Mouse (Mus musculus): ENCODE data around the gene Pdpn.

The Pdpn gene

DNA sequence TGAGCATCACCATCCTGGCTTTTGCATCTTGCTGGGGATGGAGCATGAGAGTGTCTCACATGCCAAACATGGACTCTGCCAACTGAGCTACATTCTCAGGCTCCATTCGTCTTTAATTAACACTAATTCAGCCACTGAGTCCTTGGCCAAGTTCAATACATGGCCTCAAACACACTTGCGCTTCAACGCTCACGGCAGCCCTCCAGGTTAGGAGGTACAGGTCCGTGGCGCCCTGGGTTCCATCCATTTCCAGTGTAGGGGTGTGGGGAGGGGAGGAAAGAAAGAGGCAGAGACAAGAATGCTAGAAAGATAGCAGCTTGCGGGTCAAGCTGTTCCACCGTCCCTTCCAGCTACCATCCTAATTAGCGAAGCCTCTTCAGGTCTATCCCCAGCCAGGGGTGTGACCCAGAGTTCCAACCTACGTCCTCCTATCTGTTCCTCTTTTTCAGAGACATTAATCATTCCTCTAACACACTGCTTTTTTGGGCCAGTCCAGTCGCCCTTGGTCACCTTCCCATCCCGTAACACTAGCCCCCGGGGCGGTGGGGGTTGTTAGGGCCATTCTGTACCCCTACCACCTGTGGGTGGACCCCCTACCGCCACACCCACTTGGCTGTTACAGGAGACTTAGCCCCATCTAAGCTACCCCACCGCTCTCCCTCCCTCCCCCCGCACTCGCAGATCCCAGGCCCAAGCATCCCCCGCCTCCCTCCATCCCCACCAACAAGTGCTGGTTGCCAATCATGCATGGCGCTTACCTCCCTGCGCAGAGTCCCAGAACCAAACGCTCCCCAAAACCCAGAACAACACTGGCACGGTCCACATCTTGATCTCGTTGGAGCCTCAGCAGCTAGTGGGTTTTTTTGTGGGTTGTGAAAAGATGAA is 691 bp downstream of the Pdpn start:
- no peak for DNase-seq

DNA sequence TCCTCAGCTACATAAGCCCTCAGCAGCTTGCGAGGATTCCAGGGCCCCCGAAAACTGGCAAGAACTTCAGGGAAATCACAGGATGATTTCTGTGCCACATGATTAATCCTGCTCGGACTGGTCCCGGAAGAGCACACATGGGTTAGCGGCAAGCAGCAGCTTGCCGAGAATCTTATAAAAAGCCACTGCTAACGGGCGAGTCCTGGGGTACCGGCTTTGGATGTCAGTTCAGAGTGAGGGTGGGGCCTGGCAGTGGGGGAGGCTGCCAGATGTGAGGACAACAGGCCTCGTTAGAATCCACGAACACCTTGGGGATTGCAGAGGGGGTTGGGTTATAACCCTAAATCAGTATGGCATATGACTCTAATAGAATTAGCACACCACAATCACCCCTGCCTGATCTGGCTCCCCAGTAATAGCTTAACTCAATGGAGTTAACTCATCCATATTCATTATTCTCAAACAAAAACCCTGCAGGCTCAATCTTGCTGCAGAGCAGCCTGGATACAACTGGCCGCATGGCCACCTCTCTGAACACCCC is 2.3 kb downstream of the Pdpn start:
- DNase-seq, result no peak

DNA sequence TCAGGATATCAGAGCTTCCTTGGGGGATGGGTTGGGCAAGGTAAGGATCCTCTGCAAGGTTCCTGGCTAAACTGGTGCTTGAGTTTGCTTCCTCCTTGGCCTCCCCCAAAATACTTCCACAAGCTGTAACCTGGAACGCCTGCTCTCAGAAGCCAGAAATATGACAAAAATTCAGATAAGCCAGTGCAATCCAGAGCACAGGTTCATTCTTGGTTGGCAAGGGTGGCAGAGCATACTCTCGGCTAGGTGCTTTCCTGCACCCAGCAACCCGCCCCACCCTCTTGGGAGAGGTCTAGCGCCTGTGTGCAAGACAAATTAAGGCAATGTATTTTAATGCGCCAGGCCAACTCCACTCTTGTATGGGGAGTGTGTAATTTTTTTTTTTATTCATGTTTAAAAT is 3.2 kb downstream of the Pdpn start:
- DNase-seq, result no peak

DNA sequence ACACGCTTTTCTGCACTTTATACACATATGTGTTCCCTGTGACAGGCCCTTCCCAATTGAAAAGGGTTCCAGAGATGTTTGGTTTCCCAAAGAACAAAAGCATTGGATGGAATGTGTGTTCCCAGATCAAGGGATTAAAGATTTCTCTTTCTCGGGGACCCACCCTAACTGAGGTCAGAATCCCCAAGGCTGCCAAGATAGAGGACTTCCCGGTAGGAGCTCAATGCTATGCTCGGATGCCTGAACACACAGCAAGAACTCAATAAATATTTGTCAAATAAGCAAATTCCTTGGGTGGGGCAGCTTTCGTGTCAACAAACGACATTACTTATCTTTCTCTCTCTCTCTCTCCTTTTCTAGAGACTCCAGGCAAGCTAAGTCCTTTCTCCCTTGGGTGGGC is 5.0 kb downstream of the Pdpn start:
- no peak for DNase-seq

DNA sequence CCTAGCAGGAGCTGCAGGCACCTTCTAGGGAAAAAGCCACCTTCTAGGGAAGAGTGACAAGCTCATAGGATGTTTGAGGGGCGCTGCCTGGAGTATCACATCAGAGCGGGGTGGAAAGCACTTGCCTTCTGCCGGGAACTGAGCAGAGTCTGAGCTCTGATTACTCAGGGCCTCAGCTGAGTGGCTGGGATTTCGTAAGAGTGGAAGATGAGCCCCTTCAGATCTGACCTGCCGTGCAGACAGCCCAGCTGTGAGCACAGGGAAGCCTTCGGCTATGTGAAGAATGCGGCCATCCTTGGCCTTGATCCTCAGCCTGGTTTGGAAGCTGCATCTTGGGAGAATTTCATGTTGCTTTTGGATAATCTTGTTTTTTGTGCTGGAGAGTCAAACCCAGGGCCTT is 10.5 kb downstream of the Pdpn start:
- DNase-seq, result no peak

DNA sequence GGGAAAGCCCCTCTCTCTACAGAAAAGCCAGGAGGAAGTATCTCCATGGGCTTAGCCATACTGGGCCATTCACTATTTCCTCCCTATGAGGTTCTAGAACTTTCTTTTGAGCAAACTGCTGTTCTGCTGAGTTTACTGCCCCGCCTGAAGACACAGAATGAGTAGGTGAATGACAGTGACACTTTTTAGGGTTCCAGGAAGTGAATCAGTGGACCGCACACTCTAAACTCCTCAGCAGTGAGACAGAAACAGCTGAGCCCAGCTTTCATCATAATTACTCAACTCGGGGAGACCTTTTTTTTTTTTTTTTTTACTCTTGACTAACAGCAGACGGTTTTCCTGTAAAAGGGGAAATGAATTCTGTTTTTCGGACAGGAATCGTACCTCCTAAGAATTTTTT is 10.9 kb downstream of the Pdpn start:
- no peak for DNase-seq

DNA sequence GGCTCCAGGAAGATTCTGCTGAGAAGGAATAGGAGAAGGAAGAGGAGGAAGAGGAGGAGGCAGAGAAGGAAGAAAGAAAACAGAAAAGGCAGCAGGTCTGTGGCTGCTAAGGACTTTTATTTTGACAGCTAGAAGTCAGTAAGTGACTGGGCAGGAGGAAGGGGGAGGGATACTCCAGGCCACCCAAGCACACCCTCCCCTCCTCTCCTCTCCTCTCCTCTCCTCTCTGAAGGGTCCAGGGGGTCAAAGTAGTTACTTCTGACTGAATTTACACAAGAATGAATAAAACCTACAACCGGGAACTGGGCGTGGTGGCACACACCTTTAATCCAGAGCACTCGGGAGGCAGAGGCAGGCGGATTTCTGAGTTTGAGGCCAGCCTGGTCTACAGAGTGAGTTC is 12.3 kb downstream of the Pdpn start:
- no peak for DNase-seq

DNA sequence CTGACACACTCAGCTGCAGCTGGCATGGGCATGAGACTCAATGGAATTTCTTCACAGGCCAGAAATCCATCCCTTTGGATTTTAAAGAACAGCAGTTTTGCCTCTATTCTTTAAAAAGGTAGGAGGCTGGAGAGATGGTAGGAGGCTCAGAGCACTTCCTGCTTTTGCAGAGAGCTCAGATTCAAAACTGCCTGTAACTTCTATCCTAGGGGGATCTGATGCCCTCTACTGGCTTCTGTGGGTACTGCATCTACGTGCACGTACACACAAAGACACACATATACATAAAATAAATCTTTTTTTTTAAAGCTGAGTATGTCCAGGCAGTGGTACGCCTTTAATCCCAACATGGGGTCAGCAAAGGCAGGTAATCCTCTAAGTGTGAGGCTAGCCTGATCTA is 19.2 kb downstream of the Pdpn start:
- no peak for DNase-seq

DNA sequence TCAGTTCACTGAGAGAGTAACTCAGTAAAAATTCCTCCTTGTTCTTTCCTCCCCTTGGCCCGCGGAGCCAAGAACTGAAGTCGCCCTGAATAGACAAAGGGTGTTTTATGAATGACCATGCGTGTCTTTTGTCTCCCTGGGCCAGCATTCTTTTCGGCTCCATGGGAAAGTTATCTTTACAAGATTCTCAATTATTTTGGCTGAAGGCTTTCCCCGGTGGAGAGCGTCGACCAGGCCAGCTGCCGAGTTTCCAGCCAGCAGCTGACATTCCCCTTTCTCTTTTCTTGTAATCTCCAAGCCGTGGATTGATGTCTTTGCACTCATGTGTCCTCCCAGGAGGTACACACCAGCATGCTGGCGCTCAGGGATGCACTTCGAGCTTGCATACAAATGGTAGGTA is 19.7 kb downstream of the Pdpn start:
- DNase-seq, result no peak

DNA sequence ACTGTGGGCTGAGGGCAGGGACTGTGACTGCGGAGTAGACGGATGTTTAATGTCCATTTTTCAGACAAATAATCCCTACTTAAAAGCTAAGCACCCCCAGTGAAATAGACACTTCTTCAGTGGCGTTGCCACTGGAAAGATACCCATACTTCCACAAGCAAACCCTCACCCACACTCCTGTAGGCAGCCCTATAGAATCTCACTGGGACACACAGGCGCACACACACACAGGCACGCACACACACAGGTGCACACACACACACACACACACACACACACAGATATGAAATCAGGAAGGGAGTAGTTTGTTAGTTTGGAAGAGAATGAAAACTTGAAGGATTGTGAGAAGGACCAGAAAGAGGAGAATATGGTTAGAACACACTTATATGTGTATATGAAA is 20.3 kb downstream of the Pdpn start:
- DNase-seq, result no peak

DNA sequence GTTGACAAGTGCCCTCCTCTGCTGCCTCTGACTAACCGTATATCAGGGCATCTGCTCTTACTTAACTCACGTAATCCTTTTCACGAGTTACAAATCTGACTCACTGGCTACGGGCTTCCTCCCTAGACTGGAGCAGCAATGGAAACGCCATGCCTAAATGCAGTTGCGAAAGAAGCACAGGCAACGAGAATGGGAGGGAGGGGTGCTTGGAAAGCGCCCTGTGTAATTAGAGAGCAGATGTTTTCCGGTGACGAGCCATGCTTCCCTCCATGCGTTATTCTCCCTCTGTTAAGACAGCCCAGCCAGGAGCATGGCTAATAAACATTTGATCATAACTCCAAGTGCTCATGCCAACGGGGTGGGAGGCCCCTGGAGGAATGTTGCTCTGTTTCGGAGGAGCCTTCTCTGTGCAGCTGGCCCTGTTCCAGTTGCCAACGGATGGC is 20.9 kb downstream of the Pdpn start:
- peak; percentile 62 for DNase-seq

DNA sequence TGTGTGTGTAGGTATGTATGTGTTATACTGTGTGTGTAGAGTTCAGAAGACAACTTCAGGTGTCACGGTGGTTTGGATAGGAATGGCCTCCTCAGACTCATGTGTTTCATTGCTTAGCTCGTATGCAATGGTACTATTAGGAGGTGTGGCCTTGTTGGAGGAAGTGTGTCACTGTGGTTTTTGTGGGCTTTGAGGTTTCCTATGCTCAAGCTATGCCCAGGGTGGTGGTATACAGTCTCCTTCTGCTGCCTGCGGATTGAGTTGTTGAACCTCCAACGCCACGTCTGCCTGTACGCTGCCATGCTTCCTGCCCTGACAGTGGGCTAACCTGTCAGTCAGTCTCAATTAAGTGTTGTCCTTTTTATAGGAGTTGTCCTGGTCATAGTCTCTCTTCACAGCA is 22.0 kb downstream of the Pdpn start:
- no peak for DNase-seq

DNA sequence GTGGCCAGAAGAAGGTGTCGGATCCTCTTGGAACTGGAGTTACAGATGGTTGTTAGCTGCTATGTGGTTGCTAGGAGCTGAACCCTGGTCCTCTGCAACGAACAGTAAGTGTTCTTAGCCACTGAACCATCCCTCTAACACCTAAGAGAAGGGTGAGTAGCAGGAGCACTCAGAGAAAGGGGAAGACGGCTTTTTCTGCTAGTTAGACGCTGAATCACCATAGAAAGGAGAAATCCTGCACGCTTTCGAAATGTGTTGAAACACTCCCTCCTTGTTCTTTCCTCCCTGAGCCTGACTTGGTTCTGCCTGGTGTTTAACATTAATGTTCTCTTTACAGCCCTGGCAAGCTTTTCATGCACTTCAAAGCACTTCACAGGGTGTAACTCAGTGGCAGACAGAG is 27.8 kb downstream of the Pdpn start:
- DNase-seq, result no peak

DNA sequence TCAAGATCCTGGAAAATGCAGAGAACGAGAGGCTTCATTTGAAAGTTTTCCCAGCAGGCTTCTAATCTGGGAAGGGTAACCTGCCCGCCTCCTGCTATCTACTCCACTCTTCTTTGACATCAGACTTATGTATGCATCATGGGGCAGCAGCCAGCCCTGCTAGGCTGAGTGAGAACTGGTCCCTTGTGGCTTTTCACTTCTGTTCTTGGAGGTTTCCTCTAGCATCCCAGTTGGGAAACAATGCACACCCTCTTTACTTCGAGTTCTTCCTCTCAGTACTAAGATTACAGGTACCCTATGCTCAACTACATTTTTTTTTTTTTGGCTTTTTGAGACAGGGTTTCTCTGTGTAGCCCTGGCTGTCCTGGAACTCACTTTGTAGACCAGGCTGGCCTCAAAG is 28.5 kb downstream of the Pdpn start:
- DNase-seq, result no peak

DNA sequence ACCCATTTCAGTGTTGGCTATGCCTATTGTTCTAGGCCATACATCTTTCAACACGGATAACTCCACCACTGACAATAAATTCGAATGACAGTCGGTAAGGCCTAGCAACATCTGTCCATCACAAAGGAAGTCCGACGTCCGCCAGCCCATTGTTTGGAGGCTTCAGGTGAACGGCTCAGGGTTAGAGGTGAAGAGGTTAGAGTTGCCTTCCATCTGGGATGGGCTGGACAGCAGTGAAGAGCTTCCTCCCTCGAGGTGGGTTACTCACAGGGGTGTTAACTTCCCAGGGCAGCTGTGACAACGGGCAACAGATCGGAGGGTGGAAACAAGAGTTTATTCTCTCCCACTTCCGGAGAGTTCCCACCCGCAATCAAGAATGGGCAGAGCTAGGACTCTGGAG is 36.7 kb downstream of the Pdpn start:
- no peak for DNase-seq

DNA sequence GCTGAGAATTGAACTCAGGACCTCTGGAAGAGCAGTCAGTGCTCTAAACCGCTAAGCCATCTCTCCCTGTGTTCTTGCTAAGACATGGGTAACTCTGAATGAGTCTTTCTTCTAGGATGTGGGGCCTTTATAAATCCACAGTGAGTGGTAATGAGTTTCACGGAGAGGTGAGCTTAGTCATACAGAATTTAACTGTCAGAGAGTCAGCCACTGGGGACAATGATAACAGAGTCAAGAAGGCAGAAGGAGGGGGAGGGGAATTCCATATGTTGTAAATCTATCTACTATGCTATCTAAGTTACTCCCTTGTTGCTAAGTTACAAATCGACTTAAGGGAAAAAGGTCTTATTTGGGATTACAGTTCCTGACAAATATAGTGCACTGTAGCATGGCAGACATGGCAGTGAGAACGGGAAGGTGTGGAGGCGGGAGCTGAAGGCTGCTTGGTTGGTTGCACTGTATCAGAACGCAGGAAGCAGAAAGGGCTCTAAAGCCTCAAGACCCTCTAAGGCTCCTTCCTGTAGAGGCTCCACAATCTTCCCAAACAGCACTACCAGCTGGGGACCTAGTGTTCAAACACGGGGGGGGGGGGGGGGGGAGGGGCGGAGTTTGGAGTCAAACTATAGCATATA is 39.5 kb downstream of the Pdpn start:
- no peak for DNase-seq

DNA sequence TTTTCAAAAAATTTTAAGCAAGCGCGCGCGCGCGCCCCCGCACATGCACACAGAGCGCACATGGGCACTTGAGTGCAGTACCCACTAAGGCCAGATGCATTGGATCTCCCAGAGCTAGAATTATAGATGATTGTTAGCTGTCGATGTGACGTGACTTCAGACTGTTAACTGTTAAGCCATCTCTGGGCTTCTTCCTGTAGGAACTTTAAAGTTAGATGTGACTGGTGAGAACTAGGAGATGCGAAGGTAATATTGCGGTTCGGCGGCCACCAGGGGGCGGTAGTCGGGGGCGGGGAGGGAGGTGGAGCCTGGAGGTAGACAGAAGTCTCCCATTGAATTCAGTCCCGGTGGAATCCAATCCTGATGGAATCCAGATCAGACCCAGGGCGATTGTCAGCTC is 40.8 kb downstream of the Pdpn start:
- DNase-seq, result no peak

DNA sequence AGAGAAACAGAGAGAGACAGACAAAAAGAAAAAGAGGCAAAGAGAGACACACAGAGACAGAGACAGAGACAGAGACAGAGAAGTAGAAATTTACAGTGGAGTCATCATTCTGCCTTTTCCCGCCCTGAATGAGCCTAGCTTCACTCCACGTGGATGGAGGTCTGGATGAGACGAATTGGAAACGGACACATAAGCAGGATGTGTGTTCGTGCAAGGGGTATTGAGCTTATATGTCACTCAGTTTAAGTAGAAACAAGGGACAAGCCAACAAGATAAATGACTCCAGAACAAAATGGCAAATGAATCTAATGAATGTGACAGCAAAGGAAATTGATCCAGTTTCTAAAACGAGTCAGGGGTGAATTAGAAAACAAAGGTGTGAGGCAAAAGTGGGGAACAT is 41.4 kb downstream of the Pdpn start:
- DNase-seq, result no peak

DNA sequence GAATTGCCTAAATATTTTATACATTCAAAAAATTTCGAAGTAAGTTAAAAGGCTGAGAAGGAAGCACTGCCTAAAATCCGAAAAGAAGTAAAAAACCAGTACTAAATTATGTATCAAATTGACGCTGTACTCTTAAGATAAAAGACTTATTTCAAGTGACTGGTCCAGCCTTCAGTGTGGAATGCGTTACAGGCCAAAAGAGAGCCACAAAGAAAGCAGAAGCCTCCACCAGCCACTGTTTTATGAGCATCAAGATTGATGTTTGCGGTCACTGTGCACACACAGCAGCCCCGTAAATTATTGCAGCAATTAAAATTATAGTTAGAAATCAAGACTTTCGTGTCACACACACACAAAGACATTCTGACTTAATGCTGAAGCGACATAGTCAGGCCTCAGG is 43.8 kb downstream of the Pdpn start:
- no peak for DNase-seq

DNA sequence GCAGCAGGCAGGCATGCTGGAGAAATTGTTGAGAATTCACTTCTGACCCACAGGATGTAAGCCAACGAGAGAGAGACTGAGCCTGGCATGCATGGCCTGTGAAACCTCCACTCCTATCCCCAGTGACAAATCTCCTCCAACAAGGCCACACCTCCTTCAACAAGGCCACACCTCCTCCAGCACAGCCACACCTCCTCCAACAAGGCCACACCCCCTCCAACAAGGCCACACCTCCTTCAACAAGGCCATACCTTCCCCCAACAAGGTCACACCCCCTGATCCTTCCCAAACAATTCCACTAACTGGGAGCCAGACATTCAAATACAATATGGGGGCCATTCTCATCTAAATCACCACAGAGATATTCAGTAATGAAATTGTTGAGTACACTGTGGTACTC is 46.0 kb downstream of the Pdpn start:
- no peak for DNase-seq

DNA sequence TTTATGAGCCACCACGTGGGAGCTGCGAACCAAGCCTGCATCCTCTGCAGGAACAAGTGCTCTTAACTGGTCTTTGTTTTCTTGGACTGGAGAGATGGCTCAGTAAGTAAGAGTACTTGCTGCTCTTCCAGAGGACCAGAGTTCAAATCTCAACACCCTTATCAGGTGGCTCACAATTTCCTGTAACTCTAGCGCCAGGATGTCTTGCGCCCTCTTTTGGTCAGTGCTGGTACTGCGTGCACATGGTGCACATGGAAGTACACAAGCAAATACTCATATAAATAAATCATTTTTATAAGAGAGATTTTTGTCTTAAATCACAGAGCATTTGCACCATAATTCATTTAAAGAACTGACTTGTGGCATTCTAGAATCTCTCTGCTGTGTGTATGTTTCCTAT is 51.3 kb downstream of the Pdpn start:
- DNase-seq, result no peak

DNA sequence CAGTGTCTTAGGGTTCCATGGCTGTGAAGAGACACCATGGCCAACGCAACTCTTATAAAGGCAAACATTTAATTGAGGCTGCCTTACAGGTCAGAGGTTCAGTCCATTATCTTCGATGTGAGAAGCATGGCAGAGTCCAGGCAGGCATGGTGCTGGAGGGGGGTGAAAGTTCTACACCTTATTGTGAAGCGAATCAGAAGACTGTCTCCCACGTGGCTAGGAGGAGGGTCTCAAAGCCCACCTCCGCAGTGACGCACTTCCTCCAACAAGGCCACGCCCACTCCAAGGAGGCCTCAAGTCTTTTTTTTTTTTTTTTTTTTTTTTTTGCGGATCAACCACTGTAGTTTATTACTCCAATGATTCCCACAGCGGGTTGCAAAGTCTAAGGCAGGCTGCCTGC is 58.1 kb downstream of the Pdpn start:
- no peak for DNase-seq

DNA sequence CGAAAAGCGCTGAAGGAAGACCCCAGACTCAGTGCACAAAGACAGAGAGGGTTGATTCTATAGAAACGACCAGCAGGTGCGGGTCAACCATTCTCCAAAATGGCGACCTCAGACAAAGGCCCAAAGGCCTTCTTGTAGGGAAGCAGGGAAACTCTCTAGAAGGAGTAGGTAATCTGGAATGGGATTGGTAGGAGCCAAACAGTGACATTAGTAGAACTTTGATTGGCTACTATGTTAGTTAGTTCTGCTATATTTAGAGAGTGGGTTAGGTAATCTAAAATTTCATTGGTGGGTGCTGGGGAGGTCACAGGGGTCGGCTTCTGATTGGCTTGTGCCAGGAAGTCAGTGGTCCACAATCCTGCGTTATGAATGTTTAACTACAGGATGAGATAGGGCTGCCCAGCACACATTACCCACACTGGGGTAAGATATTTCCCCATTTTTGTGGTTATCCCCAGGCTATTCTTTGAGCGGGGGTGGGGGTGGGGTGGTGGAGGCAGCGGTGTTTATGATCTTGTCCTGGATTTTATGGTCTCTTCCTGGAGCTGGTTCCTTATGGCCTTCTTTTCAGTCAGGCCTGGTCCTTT is 59.7 kb downstream of the Pdpn start:
- DNase-seq, result no peak

DNA sequence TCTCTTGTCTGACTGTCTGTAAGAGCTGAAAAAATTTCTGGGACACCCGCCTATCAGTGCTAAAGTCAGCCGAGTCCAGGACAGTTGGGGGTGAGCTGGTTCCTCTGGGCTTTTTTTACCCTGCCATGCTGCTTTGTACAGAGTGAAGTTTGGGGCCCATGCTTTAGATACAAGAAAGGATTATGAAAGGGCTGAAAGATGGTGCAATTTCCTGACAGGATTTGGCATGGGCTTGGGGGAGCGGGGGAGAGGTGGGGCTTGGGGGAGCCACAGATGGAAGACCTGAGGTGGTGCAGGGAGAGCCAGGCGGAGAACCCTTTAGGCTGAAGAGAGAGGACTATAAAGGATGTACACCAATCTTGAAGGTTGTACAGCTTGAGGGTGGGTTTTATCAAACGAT is 60.2 kb downstream of the Pdpn start:
- DNase-seq, result no peak

Measured in right cerebral cortex, adult 18-20 months (tissue).